Mouse (Mus musculus) effector memory CD4-positive, alpha-beta T cell, adult 7 months (primary cell): ENCODE measurements around the gene 4930407I10Rik. TPM values are rescaled to one million over a fixed set of nuclear protein-coding genes. Genes with fewer than 3 reads are reported as not detected.

Experiments
- polyA plus RNA-seq: library from polyadenylated mRNA; unstranded; fragments of 100-300 nt; shearing (Covaris generic); gene quantifications from one replicate; pipeline ENCODE4 v1.2.1, GENCODE M21; 2017

Gene 4930407I10Rik
- not detected for polyA plus RNA-seq

DNA sequence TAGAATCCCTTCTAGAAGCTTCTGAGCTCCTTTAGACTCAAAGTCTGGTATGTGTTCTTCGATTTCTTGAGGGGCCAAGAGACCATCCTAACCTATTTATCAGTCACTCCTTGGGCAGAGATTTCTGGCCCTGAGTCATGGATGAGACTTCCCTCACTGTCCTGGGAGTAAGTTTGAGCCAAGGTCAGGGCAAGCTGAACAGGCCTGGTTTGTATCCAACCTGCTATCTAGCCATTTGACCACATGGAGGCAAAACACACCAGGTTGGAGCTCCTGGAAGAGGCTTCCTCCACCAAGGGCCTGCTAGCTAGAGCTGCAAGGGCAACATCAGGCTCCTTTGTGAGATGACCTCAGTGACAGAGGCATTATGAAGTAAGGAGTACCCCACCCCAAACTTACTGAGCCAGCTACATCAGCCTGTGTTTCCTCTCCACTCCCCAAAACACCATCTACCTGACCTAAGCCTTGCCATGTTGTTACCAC, at the start of gene 4930407I10Rik:
Gene 4930407I10Rik, plus strand, starts transcription at position 433 of the 483 bp plus-strand sequence.

DNA sequence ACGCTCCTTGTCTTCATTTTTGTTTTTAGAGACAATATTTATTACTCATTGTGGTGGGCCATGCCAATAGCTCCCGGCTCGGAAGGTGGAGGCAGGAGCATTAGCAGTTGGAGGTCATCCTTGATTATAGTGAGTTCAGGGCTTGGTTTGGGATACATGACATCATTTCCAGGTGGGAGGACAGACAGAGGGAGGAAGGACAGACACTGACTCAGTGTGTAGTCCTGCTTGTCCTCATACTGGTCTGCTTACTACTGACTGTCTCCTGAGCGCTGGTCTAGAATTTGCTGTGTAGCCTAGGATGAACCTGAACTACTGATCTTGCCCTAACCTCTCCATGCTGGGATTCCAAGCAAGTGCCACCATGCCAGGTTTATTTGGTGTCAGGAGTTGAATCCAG, 25.2 kb upstream of the 4930407I10Rik start, which contains the start of gene Desi1:
Gene Desi1, minus strand, starts transcription at position 101 of the 400 bp plus-strand sequence.

DNA sequence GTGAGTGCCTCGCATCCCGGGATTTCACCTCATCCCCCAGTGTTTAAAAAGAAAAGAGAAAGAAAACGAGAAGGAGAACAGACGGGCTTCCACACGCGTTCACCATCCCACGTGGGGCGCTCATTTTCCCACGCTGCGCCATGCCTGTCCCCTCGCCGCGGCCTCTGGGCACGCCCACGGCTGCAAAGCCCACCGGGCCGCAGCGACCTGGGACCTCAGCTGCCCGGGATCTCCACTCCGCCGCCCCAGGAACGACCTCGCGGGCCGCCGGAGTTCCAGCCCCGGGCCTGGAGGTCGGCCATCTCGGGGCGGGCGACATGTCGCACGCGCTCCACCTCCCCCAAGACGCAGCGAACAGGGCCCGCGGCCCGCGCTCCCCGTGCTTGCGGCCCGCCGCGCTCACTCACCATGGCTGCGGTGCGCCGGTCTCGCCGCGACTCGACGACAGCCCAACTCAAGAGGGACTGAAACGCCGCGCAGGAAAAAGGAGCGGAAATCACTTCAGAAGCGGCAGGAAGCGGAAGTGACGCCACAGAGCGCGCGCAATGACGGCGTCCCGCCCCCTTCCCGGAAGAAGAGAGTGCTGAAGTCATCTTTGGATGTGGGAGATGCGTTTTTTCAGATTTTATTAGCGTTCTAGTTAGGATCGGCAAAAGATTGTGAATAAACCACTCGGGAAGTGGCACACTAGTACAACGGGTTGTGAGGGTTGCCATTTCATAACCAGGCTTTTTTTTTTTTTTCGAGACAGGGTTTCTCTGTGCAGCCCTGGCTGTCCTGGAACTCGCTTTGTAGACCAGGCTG, 11.7 kb upstream of the 4930407I10Rik start, which contains the start of gene Snu13:
Gene Snu13, minus strand, starts transcription at position 519 of the 804 bp plus-strand sequence.

DNA sequence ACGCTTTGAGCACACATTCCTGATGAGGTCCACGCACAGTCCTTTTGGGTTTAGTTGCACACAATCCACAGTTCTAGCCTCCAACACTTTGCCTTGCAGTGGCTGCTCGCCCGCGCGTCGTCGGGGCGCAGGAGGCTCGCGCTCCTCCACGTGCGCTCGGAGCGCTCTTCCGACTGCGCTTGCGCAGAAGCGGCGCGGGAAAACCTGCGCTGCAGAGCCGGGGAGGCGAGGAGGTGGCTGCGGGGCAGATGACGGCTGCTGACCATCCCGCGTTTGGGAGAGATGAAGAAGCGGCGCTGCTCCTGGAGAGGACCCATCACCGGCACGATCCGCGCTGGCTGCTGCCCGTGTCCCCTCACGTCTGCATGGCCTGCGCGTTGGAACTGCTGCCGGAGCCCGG, 10.9 kb downstream of the 4930407I10Rik start, which contains the start of gene Mei1:
Gene Mei1, plus strand, starts transcription at position 99 of the 400 bp plus-strand sequence.

Other genes starting within 250 kb of the 4930407I10Rik start
- 345 TPM for gene Tob2, start 200.4 kb upstream of the 4930407I10Rik start, polyA plus RNA-seq
- 63.5 TPM for gene Phf5a, start 187.2 kb upstream of the 4930407I10Rik start, polyA plus RNA-seq
- 114 TPM for gene Aco2, start 186.8 kb upstream of the 4930407I10Rik start, polyA plus RNA-seq
- gene Polr3h, start 132.9 kb upstream of the 4930407I10Rik start, polyA plus RNA-seq: 33.6 TPM
- 0.16 TPM for gene Csdc2, start 122.4 kb upstream of the 4930407I10Rik start, polyA plus RNA-seq
- gene Pmm1, start 98.2 kb upstream of the 4930407I10Rik start, polyA plus RNA-seq: 13.0 TPM
- not detected for gene 1700029P11Rik, start 78.6 kb upstream of the 4930407I10Rik start, polyA plus RNA-seq
- gene Xrcc6, start 71.3 kb upstream of the 4930407I10Rik start, polyA plus RNA-seq: 34.0 TPM
- 27.2 TPM for gene Desi1, start 25.3 kb upstream of the 4930407I10Rik start, polyA plus RNA-seq
- 193 TPM for gene Snu13, start 11.6 kb upstream of the 4930407I10Rik start, polyA plus RNA-seq
- 0.13 TPM for gene Mei1, start 10.8 kb downstream of the 4930407I10Rik start, polyA plus RNA-seq
- 32.0 TPM for gene Ccdc134, start 68.8 kb downstream of the 4930407I10Rik start, polyA plus RNA-seq
- 151 TPM for gene Srebf2, start 88.0 kb downstream of the 4930407I10Rik start, polyA plus RNA-seq
- not detected for gene Shisa8, start 153.7 kb downstream of the 4930407I10Rik start, polyA plus RNA-seq
- gene Tnfrsf13c, start 165.2 kb downstream of the 4930407I10Rik start, polyA plus RNA-seq: 0.39 TPM
- gene Cenpm, start 185.6 kb downstream of the 4930407I10Rik start, polyA plus RNA-seq: 1.4 TPM
- gene 1500009C09Rik, start 193.2 kb downstream of the 4930407I10Rik start, polyA plus RNA-seq: not detected
- gene Sept3, start 215.7 kb downstream of the 4930407I10Rik start, polyA plus RNA-seq: 0.94 TPM
- gene Wbp2nl, start 239.8 kb downstream of the 4930407I10Rik start, polyA plus RNA-seq: not detected